Mouse (Mus musculus) megakaryocyte, adult 5-6 weeks (primary cell): ENCODE data around the gene Rbm20. TPM values are rescaled to one million over a fixed set of nuclear protein-coding genes. Genes with fewer than 3 reads are reported as not detected.
"Not testable (repeated sequence)": the region's sequence is repeated elsewhere in the genome, so short reads cannot be mapped to it uniquely, and the experiment has no call there.

Experiments used
- ATAC-seq: 2 replicates; pipeline ENCODE4 v1.8.0; 2016; ENCODE audit warnings: mild to moderate bottlenecking, inconsistent platforms; ENCODE audit not compliant: poor library complexity, severe bottlenecking
- total RNA-seq, 2 experiments: library from RNA; stranded (forward) in 1 of 2; stranded (reverse) in 1 of 2; fragments of 153-499, 151-499 nt in 1 of 2; fragments of 221-1000, 200-1000 nt in 1 of 2; gene quantifications; 2 replicates each; pipeline versions ENCODE4 v1.2.3 to v1.2.4; 2015 to 2017

The Rbm20 gene
- total RNA-seq, 2 experiments from 2014 or later = 0.11 TPM; not detected in 1

DNA sequence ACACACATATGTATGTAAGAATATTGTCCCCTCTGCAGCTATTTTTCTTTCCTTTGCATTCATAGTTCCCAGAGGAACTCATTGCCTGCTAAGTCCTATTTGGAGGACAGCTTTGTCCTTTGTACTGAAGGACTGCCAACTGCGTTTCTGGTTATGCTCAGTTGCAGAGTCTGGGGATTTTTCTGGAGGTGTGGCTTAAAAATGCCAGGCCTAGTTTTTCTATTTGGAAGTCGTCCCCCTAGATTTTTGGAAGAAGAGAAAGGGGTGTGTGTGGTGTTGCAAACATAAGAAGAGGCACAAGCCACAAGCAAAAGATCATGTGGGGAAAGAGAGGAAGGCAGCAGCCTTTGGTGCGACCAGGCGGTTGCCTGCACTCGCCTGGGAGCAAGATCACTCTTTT is 220.9 kb downstream of the Rbm20 start:
- no peak for ATAC-seq

DNA sequence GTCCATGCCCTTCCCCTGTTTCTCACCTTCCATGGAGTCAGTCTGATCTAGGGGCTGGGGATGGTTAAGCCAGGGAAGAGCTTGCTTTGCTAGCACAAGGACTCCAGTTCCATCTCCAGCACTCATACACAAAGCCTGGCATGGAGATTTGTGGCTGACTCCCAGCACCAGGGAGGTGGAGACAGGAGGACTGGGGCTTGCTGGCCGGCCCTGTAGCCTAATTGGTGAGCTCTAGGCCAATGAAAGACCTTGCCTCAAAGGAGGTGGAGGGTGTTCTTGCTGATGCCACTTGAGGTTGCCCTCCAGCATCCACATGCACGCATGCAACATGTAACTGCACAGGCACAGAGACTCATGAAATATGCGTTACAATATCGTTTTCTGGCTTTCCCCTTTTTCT is 221.4 kb downstream of the Rbm20 start:
- no peak for ATAC-seq

DNA sequence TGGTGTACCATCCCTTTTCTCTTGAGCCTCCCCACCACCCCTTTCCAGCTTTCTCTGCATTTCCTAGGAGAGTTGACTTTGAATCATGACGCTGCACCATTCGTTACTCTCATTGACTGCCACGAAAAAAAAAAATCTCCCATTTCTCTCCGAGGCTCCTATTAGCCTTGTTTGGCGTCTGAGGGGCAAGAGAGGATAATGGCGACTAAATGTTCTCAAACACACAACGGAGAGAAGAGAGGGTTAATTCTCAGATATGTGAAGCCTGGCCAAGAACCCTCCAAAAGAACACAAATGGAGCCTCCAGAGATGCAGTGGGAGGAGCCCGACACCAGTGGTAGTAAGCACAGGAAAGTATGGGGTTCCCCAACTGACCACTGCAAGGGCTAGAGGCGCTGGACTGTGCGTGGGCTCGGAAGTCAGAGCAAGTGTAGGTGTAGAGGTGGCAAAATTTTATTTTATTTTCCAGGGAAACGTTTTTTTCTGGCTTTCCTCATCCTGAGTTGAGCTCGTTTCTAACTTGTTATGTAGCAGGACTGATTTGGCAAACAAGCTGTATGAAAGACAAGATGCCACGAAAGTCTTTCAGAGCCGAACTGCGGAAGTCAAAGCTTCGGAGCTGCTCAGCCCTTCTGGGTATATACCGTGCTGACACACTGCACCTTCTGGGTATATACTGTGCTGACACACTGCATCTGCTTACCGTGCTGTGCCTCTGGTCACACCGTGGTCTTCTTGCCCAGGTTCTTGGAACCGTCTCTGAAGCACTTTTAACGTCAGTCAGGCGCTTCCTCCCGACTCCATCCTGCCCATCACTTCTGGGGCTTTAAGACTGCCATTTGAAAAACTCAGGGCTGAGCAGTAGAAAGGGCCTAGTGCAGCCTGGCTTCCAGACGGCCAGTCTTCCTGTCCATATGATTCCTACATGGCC is 222.1 kb downstream of the Rbm20 start:
- ATAC-seq = no peak

DNA sequence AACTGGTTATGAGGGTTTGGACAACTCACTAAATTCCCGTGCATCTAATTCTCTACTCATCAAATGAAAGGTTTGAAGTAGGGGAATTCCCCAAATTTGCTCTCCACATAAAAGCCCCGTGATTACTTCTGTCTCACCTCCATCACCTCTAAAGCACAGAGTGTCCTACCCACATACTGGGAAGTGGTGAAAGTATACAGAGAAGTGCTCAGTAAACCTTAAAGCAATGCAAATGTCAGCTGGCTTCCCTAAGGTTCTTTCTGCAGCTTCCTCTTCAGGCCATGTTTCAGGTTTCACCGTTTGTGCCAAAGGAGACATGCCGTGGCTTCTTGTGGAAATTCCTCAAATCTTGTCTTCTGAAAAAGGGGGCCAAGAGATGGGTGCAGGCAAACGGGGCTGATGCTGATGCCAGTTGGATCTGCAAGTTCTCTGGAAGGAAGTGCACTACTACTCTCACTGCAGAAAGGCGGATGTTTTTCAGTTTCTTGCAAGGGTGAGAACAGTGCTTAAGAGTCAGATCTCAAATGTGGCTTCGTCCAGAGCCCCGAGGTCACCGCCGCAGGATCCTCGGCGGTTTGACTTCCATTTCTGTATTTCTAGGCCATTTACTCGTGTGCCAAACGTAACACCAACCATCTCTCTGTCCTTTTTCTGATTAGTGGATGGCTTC is 223.0 kb downstream of the Rbm20 start:
- 0 out of 2 replicates have a peak, but pooled peaks have one; percentile 16 for ATAC-seq

DNA sequence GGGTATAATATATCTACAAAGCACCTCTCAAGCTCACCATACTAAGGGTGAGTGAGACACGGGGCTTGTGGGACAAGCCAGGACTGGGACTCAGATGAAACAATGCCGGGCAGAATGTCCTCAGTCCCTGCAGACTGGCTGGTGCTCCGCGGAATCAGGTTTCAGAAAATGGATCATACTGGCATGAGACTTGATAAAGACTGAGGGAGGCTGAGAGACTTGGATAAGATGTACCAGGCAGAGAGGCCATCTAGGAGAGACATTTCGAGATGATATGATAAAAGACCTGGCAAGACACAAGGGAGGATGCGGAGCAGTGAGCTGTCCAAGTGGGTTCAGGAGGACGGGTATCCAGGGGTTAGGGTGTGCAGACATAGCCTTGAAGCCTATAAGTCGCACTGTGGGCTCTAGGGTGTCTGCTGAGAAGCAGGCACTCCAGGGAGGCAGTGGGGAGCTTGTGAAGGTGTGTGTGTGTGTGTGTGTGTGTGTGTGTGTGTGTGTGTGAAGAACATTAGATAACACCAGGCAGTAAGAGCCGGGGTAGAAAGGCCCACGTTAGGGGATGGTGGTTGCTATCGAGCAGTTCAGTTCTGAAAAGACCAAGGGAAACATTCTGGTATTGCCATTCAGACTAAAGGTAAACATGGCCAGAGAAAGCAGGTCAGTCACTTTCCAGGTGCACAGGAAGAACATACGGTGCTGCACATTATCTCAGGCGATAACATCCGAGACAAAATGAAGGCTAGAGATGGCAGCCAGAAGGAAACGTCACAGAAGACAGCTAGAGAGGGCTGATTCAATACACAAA is 225.0 kb downstream of the Rbm20 start:
- ATAC-seq = 0 out of 2 replicates have a peak, but pooled peaks have one; percentile 2

DNA sequence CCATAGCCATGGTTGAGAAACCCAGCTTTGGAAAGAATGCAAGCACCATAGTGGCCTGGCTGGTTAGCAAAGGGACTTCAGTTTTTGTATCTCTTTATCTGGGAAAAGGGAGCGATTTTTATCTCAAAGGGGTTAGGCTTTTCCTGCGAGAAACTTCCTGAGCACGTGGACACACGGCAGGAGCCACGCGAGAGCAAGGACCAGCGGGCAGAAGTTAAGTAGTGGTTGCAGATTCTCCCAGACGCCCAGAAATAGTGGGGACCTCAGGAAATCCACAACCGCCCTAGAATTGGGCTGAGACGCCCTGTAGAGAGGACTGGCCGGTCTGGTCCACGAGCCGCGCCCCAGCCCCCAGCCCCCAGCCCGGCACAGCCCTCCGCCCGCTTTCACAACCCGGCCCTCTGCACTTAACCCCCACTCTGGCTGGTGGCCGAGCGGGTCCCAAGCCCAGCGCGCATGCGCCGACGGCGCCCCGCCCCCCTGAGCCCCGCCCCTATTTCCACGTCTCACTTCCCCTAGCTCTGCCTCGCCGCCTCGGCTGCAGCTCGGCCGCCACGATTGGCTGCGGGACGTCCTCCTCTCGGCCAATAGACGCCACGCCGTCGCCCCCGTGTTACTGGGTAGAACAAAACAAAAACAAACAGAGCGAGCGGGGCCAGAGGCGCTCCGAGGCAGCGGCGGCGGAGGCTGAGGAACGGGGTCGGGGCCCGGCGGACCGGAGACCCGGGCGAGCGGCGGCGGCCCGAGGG is 225.8 kb downstream of the Rbm20 start:
- ATAC-seq = peak; percentile 86

DNA sequence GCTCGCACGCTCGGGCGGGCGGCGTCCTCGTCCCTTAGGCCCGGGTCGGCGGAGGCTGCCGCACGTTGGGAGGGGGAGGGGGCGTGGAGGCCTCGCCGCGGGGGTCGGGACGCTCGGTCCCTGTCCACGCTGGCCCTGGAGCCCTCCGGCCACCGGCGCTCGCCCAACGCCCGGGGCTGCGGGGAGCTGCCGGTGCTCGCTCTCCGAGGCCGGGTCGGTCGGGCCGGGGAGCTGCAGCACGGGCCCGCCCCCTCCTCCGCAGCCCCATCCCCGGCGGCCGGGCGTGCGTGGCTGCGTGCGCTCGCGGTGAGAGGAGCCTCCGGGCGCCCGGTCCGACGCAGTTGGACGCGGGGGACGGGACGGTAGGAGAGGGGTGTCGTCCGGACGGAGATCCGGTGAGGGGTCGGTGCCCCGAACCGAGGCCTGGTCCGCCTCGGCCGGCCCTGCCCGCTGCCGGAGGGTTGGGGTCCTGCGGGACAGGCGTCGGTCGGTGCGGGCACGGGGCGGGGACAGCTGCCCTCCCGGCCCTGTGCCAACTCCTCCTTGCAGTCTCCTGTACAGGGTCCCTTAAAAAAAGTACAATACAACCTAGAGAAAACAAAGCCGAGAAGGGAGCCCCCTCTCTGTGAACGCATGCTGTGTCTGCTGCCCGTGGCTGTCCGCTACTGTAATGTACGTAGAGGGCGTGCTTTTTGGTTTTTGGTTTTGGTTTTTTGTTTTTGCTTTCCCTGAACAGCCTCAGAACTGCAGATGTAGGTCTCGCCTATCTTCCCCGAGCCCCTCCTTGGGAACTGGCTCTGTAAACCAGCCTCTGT is 226.6 kb downstream of the Rbm20 start:
- ATAC-seq = peak; percentile 9

DNA sequence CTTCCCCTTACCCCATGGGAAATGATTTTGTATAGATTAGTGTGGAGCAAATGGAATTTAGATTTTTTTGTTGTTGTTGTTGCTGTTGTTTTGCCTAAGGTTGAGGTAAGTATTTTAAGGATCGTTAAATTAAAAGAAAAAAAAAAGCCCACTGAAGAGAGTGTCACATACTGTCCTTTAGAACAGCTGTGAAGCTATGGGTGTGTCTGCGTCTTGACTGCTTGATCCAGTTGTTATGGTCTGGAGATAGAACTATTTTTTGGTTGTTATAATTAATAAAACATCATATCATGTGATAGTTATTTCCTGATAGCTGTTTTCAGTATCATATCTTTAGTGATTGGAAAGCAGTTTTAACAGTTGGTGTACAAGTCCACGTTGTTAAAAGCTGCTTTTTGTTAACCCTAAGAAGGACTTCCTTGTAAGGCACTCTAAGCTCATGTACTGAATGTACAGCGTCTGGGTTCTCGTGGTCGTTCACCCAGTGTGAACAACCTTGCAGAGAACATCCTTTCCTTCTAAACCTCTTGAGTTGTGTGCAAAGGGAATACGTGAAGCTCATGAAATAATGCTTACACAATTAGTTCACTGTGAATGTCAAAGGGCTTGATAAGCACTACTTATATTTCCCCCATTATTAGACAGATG is 227.9 kb downstream of the Rbm20 start:
- no peak for ATAC-seq

DNA sequence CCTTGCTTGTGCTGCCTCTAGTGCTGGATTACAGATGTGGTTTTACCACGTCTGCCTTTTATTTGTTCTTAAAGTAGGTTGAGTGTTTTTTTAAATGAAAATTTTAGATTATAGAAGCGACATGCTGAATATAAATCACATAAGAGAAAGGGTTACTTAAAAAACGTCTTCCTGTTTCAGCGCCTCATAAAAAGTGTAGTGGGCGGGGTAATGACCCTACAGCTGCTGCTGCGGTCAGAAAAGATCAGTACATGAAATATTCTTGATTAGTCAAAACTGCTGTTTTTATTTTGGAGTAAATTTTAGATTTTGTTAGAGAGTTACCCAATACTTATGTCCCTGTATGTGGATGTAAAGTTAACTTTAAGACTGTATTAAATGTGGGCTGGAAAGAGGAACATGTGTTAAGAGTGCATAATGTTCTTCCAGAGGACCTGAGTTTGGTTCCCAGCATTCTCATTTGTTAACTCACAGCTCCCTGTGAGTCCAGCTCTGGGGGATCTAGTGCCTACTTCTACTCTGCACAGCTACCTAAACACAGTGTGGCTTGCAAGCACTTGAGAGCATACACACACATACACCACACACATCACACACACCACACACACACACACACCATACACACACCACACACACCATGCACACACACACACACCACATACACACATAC is 229.1 kb downstream of the Rbm20 start:
- ATAC-seq = peak; percentile 12

DNA sequence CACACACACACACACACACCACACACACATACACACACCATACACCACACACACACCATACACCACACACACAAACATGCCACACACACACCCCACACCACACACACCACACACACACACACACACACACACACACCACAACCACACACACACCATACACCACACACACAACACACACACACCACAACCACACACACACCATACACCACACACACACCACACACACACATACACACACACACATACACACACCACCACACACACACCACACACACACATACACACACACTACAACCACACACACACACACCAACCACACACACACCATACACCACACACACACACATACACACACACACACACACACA is 229.6 kb downstream of the Rbm20 start:
- ATAC-seq = not testable (repeated sequence)

DNA sequence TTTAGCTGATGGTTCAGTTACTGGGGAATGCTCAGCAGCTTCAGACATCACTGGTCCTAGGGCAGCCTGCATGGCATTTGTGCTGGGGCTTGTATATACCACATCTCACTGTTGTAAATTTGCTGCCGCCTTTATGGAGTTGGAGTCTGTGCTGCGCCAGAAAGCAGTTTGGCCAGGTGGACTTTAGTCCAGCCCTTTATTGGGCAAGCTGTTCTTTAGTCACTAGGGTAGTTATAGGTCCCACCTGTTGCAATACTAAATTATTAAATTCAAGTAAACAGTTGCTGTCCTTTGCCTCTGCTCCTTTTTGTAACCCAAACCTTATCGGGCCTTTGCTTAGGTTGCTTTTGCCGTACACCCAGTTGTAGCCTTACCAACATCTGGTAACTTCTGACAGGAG is 237.8 kb downstream of the Rbm20 start:
- no peak for ATAC-seq

Other genes with a start within 250 kb of the Rbm20 start
- gene Dusp5, start 148.2 kb upstream of the Rbm20 start, total RNA-seq (2015) = 4.3 and 5.0 TPM in 2 replicates
- gene Dusp5, start 148.2 kb upstream of the Rbm20 start, total RNA-seq (2017) = 4.6 and 6.4 TPM in 2 replicates
- 36.9 and 38.7 TPM in 2 replicates for gene Nutf2-ps1, start 88.2 kb upstream of the Rbm20 start, total RNA-seq (2015)
- gene Nutf2-ps1, start 88.2 kb upstream of the Rbm20 start, total RNA-seq (2017) = 46.3 and 61.1 TPM in 2 replicates
- gene Smc3, start 76.9 kb upstream of the Rbm20 start, total RNA-seq (2015) = 91.2 and 91.7 TPM in 2 replicates
- 108 and 122 TPM in 2 replicates for gene Smc3, start 76.9 kb upstream of the Rbm20 start, total RNA-seq (2017)
- 60.2 and 73.4 TPM in 2 replicates for gene Pdcd4, start 214.9 kb downstream of the Rbm20 start, total RNA-seq (2015)
- 79.2 and 85.9 TPM in 2 replicates for gene Pdcd4, start 214.9 kb downstream of the Rbm20 start, total RNA-seq (2017)